Mouse (Mus musculus) midbrain, embryonic 14.5 days (tissue): ENCODE data around the gene Clcn6. TPM values are rescaled to one million over a fixed set of nuclear protein-coding genes. Genes with fewer than 3 reads are reported as not detected.

Experiments
- ATAC-seq: fragments of 200-750 bp; cut with Nextera tagmentation; 2 replicates; pipeline ENCODE4 v1.8.0; 2017; ENCODE audit warnings: moderate number of reproducible peaks, moderate library complexity; ENCODE audit not compliant: low FRiP score, low TSS enrichment
- DNase-seq: peaks from one replicate; pipeline ENCODE4 v3.0.0-alpha.2; 2015
- H3K27ac ChIP-seq: fragments of 300-500 bp; sonication (generic); replicated peaks from 2 replicates; pipeline ENCODE4 v1.5.1; 2014; ENCODE audit warnings: mild to moderate bottlenecking, low read depth, low read length, moderate library complexity
- H3K27me3 ChIP-seq: fragments of 300-500 bp; sonication (generic); 2 replicates; pipeline ENCODE4 v1.6.1; 2014; ENCODE audit warnings: low read length, control low read depth, mixed read lengths; ENCODE audit not compliant: control insufficient read depth, insufficient read depth
- H3K36me3 ChIP-seq: fragments of 300-500 bp; sonication (generic); 2 replicates; pipeline ENCODE4 v1.6.1; 2014; ENCODE audit warnings: low read length, control low read depth; ENCODE audit not compliant: control insufficient read depth, insufficient read depth
- H3K4me1 ChIP-seq: fragments of 300-500 bp; sonication (generic); 2 replicates; pipeline ENCODE4 v1.6.1; 2014; ENCODE audit warnings: mild to moderate bottlenecking, antibody characterized with exemption, low read length, control low read depth; ENCODE audit not compliant: control insufficient read depth, insufficient read depth
- H3K4me2 ChIP-seq: fragments of 300-500 bp; sonication (generic); 2 replicates; pipeline ENCODE4 v1.6.1; 2014; ENCODE audit warnings: mild to moderate bottlenecking, low read length, moderate library complexity
- H3K4me3 ChIP-seq: fragments of 300-500 bp; sonication (generic); replicated peaks from 2 replicates; pipeline ENCODE4 v1.5.1; 2014; ENCODE audit warnings: low read depth, low read length
- H3K9ac ChIP-seq: fragments of 300-500 bp; sonication (generic); replicated peaks from 2 replicates; pipeline ENCODE4 v1.6.1; 2014; ENCODE audit warnings: mild to moderate bottlenecking, low read length, moderate library complexity
- H3K9me3 ChIP-seq: fragments of 300-500 bp; sonication (generic); 2 replicates; pipeline ENCODE4 v1.6.1; 2016; ENCODE audit warnings: low read length, control low read depth, mixed read lengths; ENCODE audit not compliant: control insufficient read depth
- WGBS: fragments of 180-500 bp; shearing (Covaris S2); extraction: QIAGEN DNeasy Blood & Tissue Kit; methylation state at CpG from one replicate; pipeline ENCODE4 v1.1.7; 2014; 5-methylcytosine and 5-hydroxymethylcytosine counted together
- polyA plus RNA-seq: library from polyadenylated mRNA; unstranded; fragments of >200 nt; fragmentation: Nextera tagmentation; extraction: Ambion mirVana; gene quantifications from 2 replicates; pipeline ENCODE4 v1.2.1, GENCODE M21; 2014

The Clcn6 gene
- polyA plus RNA-seq, 1 experiment from 2014 or later: 26.9 TPM

DNA sequence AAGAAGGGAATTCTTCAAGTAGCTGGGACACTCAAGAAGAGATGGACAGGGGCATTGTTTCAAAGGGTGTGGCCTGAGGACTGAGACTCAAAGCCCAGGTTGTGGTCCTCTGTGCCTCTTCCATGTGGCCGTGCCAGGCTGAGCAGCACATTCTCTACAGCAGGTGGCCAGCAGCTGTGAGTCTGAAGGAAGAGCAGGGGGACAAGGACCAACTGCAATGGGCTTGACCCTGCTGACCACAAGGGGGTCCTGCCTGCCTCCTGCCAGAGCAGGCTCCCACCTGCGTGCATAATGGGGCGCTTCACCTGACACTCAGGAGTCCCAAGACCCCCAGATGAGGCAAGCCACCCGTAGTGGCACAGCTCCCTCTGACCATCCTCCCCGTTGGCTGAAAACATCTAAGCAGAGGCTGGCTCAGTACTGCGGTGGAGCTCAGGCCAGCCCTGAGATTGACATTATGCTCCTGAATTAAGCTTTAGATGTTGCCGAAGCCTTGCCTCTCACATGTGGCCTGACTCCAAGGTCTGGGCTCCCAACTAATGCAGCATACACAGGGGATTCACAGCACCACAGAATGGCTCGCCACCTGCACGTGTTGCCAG is 19.7 kb upstream of the Clcn6 start:
- no peaks in the 10 kb centered on the region for H3K9me3 ChIP-seq
- no peak overlapping the region for H3K4me3 ChIP-seq
- 91% methylated on average over 9 of the region's 9 CpGs for WGBS
- H3K4me2 ChIP-seq: no peak overlapping the region
- H3K27ac ChIP-seq: no peak overlapping the region
- DNase-seq (no peak), ATAC-seq (no peak)
- H3K4me1 ChIP-seq: no peaks in the 10 kb centered on the region
- no peaks in the 10 kb centered on the region for H3K27me3 ChIP-seq
- no peak overlapping the region for H3K9ac ChIP-seq
- H3K36me3 ChIP-seq: peaks cover 58% of the 10 kb centered on the region

DNA sequence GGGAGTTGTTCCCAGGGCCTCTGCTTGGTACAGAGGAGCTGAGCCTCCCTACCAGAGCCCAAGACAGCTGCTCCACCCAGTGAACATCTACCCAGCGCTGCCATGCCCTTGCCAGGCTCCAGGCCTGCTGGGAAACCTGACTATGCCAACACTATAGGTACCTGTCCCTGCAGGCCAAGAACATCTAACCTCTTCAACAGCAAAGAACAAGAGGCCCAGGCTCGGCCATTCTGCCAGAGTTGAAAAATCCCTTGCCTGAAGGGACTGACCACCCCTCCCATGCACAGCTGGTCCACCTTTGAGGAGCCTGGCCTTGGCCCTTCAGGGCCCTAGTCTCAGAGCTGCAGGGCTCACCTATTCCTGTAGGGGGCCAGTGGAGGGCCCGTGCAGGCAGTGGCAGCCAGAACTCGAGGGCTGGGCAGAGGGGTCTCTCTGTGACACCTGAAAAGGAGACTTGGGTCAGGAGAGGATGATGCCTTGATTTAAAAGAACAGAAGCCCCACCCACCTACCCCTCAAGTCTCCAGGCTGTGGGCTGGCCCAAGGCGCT is 19.1 kb upstream of the Clcn6 start:
- Histone ChIP-seq H3K4me1 (no peaks in the 10 kb centered on the region), H3K36me3 (peaks cover 64% of the 10 kb centered on the region), H3K27me3 (no peaks in the 10 kb centered on the region), H3K27ac (no peak overlapping the region), H3K4me2 (no peak overlapping the region), H3K4me3 (no peak overlapping the region), H3K9ac (no peak overlapping the region), H3K9me3 (no peaks in the 10 kb centered on the region)
- ATAC-seq: no peak
- WGBS: 68% methylated on average over 5 of the region's 5 CpGs
- no peak for DNase-seq

DNA sequence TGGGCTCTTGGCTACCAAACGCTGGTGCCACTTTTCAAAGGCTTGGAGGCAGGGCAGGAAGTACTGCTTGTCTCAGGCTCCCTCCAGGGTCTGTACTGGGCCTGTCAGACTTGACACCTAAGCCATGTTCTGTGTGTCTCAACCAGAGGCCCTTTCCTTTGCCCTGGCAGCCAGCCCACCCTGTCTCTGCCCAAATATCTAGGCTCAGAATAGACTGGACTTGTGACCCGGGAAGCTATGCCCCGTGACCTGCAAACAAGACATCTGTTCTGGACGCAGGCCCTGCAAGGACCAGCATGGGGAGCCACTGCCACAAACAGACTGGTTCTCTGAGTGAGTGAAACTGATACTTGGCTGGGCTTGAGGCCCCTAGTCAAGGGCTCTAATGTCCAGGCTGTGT is 18.2 kb upstream of the Clcn6 start:
- H3K4me1 ChIP-seq: no peaks in the 10 kb centered on the region
- H3K27me3 ChIP-seq: no peaks in the 10 kb centered on the region
- ATAC-seq (no peak), DNase-seq (no peak)
- H3K4me3 ChIP-seq: no peak overlapping the region
- H3K9ac ChIP-seq: no peak overlapping the region
- 96% methylated on average over 4 of the region's 4 CpGs for WGBS
- peaks cover 73% of the 10 kb centered on the region for H3K36me3 ChIP-seq
- H3K9me3 ChIP-seq: no peaks in the 10 kb centered on the region
- H3K27ac ChIP-seq: no peak overlapping the region
- no peak overlapping the region for H3K4me2 ChIP-seq

DNA sequence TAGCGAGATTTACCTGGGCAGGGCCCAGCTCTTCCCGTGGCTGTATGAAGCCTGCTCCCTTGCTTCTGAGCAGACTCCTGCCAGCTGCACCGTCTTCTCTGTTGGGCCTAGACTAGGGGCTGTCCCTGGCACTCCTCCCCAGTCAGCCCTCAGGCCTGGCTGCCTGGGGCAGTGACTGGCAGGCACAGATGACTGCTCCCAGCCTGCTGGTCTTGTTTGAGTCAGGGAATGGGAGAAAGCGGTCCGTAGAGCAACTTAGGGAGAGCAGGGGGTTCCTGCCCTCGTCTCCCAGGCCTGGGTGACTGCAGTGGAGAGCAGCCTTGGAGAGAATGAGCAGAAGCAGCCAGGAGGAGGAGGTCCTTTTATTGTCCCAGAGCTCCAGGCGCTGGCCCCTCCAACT is 17.6 kb upstream of the Clcn6 start:
- WGBS: 90% methylated on average over 7 of the region's 7 CpGs
- no peak overlapping the region for H3K4me2 ChIP-seq
- H3K4me3 ChIP-seq: no peak overlapping the region
- no peak overlapping the region for H3K9ac ChIP-seq
- peaks cover 79% of the 10 kb centered on the region for H3K36me3 ChIP-seq
- ATAC-seq: no peak
- H3K4me1 ChIP-seq: no peaks in the 10 kb centered on the region
- DNase-seq: no peak
- H3K9me3 ChIP-seq: no peaks in the 10 kb centered on the region
- no peaks in the 10 kb centered on the region for H3K27me3 ChIP-seq
- no peak overlapping the region for H3K27ac ChIP-seq

DNA sequence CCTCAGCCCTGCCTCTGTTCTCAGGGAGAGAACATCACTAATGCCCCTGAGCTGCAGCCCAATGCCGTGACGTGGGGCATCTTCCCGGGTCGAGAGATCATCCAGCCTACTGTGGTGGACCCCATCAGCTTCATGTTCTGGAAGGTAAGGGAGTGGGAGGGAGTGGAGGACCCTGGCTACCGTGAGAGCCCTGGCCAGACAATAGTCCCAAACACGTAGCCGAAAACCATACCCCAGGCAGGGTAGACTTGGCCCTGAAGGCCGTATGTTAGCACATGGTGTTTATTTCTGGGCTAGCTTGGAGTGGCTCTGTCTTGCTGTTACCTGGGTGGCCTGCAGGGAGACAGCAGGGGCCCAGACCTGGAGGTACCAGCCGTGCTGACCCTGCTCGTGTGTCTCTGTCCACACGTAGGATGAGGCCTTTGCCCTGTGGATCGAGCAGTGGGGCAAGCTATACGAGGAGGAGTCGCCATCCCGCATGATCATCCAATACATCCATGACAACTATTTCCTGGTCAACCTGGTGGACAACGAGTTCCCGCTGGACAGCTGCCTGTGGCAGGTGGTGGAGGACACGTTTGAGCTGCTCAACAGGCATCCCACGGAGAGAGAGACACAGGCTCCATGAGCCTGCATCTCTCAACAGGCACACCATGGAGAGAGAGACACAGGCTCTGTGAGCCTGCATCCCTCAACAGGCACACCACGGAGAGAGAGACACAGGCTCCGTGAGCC is 16.5 kb upstream of the Clcn6 start:
- peaks cover 89% of the 10 kb centered on the region for H3K36me3 ChIP-seq
- no peak for DNase-seq
- H3K9ac ChIP-seq: no peak overlapping the region

DNA sequence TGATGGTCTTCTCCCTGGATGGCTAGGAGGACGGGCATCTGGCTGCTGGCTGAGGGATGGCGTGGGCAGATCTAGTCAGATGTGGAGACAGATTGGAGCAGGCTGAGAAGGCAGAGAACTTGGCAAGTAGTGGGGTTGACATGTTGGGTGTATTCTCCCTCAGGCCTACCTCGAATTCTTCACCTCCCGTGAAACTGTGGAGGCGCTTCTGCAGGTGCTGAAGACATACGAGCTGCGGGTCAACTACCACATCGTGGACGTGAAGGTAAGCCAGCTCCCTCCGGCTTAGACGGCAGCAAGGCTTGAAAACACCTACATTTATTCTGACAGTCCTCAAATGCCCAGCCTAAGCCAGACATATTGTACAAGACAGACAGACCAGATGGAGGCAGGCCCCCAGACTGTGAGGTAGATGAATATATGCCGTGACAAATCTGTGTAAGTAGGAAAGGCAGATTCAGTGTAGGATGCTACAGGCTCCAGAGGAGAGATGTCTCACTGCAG is 14.8 kb upstream of the Clcn6 start:
- H3K27ac ChIP-seq: no peak overlapping the region
- H3K27me3 ChIP-seq: no peaks in the 10 kb centered on the region
- H3K9me3 ChIP-seq: no peaks in the 10 kb centered on the region
- peaks cover 96% of the 10 kb centered on the region for H3K36me3 ChIP-seq
- H3K4me1 ChIP-seq: no peaks in the 10 kb centered on the region
- no peak overlapping the region for H3K4me2 ChIP-seq
- 94% methylated on average over 12 of the region's 12 CpGs for WGBS
- no peak overlapping the region for H3K9ac ChIP-seq
- no peak for DNase-seq
- no peak overlapping the region for H3K4me3 ChIP-seq
- no peak for ATAC-seq

More for the DNA sequence above, 16.5 kb upstream of the Clcn6 start:
- H3K27me3 ChIP-seq: no peaks in the 10 kb centered on the region
- H3K9me3 ChIP-seq: no peaks in the 10 kb centered on the region
- no peak overlapping the region for H3K27ac ChIP-seq
- H3K4me2 ChIP-seq: no peak overlapping the region
- ATAC-seq: no peak
- H3K4me1 ChIP-seq: no peaks in the 10 kb centered on the region
- no peak overlapping the region for H3K4me3 ChIP-seq
- 92% methylated on average over 21 of the region's 21 CpGs for WGBS

DNA sequence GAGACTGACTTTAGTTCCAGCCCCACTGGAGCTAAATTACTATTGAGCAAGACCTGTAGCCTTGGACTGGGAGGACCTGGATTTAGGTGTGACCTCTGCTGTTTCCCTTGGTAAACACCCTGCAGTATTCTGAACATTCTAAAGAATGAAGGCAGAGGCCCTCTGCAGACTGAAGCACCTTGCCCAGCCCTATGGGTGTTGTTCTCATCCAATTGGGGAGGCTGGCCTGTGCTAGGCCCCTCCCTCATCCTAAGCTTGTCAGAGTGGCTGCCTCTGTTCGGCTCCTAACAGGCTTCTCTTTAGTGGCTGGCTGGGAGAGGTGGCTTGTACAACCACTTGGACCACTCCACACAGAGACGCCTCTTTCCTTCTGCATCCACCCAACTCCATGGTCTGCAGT is 14.4 kb upstream of the Clcn6 start:
- no peak overlapping the region for H3K4me2 ChIP-seq
- WGBS: 87% methylated on average over 2 of the region's 2 CpGs
- peaks cover 96% of the 10 kb centered on the region for H3K36me3 ChIP-seq
- no peak overlapping the region for H3K9ac ChIP-seq
- ATAC-seq: no peak
- no peak for DNase-seq
- H3K4me3 ChIP-seq: no peak overlapping the region
- no peak overlapping the region for H3K27ac ChIP-seq
- H3K27me3 ChIP-seq: no peaks in the 10 kb centered on the region
- no peaks in the 10 kb centered on the region for H3K9me3 ChIP-seq
- H3K4me1 ChIP-seq: no peaks in the 10 kb centered on the region

DNA sequence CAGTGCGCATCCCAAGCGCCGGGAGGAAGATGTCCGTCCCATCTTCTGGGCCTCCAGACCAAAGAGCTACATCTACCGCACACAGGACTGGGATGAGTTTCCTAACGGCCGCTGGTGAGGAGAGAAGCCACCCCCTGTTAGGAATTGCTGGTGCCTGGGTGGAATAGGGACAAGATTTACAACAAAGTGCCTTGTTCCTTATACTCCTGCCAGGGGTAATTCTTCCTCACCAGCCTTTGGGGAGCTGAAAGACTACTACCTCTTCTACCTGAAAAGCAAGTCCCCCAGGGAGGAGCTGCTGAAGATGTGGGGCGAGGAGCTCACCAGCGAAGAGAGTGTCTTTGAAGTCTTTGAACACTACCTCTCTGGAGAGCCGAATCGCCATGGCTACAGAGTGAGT is 13.3 kb upstream of the Clcn6 start:
- ATAC-seq (no peak), DNase-seq (no peak)
- Histone ChIP-seq H3K27ac (no peak overlapping the region), H3K4me2 (no peak overlapping the region), H3K9ac (no peak overlapping the region), H3K27me3 (no peaks in the 10 kb centered on the region), H3K4me1 (no peaks in the 10 kb centered on the region), H3K36me3 (peaks cover 91% of the 10 kb centered on the region), H3K4me3 (no peak overlapping the region), H3K9me3 (no peaks in the 10 kb centered on the region)
- 87% methylated on average over 11 of the region's 11 CpGs for WGBS
